Mouse (Mus musculus) bone marrow, adult 2 months (tissue): ENCODE measurements around the gene S100pbp.

Source experiments
- CTCF ChIP-seq: fragments of 200-500 bp; IDR thresholded peaks from 2 replicates; pipeline ENCODE4 v1.5.1; 2011; ENCODE audit warnings: low read length, control low read depth; ENCODE audit not compliant: control insufficient read depth, insufficient read depth
- POLR2A ChIP-seq: fragments of 200-500 bp; IDR thresholded peaks from 2 replicates; pipeline ENCODE4 v1.6.1; 2011; ENCODE audit warnings: low read depth, mild to moderate bottlenecking, control low read depth, low read length, borderline replicate concordance; ENCODE audit not compliant: control insufficient read depth

DNA sequence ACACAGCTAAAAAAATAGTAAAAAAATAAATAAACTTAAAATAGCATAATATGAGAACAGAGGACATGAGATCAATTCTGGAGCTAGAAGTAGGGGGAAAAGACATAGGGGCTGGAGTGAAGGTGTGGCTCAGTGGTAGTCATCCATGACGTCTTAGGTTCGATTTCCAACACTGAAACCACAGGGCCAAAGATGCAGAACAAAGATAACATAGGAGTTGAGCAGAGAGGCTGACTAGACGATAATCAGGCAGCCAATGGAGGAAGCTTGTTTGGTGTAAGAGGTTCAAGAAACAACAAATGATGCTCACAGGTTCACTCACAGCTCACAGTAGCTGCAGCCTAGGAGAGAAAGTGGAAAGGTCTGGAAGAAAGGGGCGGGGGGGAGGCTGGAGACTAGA is 48.7 kb downstream of the S100pbp start:
- TF ChIP-seq CTCF (no peak), POLR2A (no peak)
